Mouse (Mus musculus) embryonic fibroblast, embryonic 13.5 days (primary cell): ENCODE data around the gene 4930432K21Rik. TPM values are rescaled to one million over a fixed set of nuclear protein-coding genes. Genes with fewer than 3 reads are reported as not detected.

ENCODE experiments used
- H3K27ac ChIP-seq: 2 replicates; pipeline ENCODE4 v1.5.1; 2012; ENCODE audit warnings: low read length, control low read depth, inconsistent platforms; ENCODE audit not compliant: insufficient read depth
- H3K4me1 ChIP-seq: 2 replicates; pipeline ENCODE4 v1.6.1; 2011; ENCODE audit warnings: low read length; ENCODE audit not compliant: control insufficient read depth, insufficient read depth
- H3K4me3 ChIP-seq: 2 replicates; pipeline ENCODE4 v1.5.1; 2011; ENCODE audit warnings: mild to moderate bottlenecking, control low read depth, low read length; ENCODE audit not compliant: insufficient read depth
- CTCF ChIP-seq: IDR thresholded peaks from 2 replicates; pipeline ENCODE4 v1.5.1; 2011; ENCODE audit warnings: mild to moderate bottlenecking, control low read depth, low read length, moderate library complexity, borderline replicate concordance; ENCODE audit not compliant: insufficient read depth
- POLR2A ChIP-seq: IDR thresholded peaks from 2 replicates; pipeline ENCODE4 v1.6.1; 2011; ENCODE audit warnings: low read depth, mild to moderate bottlenecking, control low read depth, low read length, moderate library complexity
- polyA plus RNA-seq: library from polyadenylated mRNA; stranded (reverse); fragments of >200 nt; gene quantifications from 2 replicates; pipeline ENCODE4 v1.2.4, GENCODE M21; 2011; ENCODE audit warnings: low read depth; ENCODE audit not compliant: missing spikeins, insufficient read length

The 4930432K21Rik gene
- polyA plus RNA-seq, 1 experiment: 0.95 TPM

DNA sequence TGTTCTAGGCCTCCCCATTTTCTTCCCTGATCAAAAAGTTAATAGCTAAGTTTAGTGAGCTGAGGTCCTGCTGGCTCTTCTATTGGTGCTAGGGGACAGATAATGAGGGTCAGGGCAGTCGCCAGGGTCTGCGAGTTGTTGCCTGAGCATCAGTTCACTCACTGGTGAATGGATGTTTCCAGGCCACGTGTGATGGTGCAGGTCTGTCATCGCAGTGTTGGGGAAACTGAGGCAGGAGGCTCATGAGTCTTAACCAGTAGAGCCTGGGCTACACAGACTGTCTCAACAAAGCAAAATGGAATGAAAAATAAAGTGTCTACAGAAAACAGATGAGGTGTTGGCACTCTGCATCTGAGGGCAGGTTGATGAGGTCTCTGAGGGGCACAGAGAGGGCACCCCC lies 51.0 kb downstream of the 4930432K21Rik start:
- Histone ChIP-seq H3K4me1 (peaks cover 5% of the 10 kb centered on the region), H3K27ac (peak overlapping the region; percentile 79), H3K4me3 (no peak overlapping the region)
- no peak for TF ChIP-seq CTCF
- no peak for TF ChIP-seq POLR2A

DNA sequence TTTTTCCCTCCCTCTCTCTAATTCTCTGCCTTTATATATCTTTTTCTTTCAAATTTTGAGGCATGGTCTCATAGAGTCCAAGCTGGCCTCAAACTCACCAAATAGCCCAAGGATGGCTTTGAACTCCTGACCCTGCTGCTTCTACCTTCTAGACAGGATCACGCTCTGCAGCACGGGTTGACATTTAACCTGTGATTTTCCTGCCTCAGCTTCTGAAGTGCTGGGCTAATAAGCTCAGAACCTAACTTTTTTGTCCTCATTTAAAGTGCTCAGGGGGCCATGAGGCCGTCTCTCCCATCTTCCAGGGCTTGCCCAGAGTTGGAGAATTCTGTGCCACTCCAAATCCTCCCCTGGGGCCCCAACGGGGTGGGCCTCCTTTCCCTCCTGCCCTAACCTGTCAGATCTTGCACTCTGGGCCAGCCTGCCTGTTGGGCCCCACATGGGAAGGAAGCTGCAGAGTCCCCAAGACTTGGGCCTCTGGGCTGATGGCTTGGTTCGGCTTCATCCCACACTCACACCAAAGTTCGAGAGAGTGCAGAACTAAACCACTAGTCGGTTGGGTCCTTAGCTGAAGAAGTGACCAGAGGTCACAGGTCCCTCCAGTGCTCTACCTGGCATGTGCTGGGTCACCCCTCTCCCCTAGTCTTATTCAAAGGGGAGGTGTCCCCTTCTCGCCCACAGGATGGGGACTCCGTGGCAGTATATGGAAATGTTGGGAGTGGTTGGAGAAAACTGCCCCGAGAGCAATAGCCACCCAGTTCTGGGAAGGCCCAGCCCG lies 51.7 kb downstream of the 4930432K21Rik start:
- Histone ChIP-seq H3K4me1 (peaks cover 5% of the 10 kb centered on the region), H3K4me3 (no peak overlapping the region), H3K27ac (peak overlapping the region; percentile 79)
- TF ChIP-seq CTCF (no peak), POLR2A (no peak)

DNA sequence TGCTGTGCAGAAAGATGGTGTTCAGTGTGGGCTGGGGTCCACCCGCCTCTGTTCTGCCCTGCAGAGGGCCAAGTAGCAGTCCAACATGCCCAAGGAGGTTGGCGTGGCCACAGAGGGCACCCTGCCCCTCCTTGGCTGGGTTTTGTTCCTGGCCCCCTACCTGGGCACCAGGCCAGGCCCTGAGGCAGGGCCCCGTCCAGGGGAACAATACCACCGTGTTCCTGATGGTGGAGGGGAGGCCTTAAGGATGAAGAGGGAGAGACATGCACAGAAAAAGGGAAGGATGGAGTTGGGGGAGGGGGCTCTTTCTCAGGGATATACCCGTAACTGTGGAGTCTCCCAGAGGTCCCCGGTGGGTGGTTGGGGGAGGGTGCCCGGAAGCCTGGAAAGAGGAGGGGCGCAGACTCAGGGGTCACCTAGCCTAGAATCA lies 52.3 kb downstream of the 4930432K21Rik start:
- Histone ChIP-seq H3K4me3 (no peak overlapping the region), H3K4me1 (peaks cover 5% of the 10 kb centered on the region), H3K27ac (peak overlapping the region; percentile 54)
- no peak for TF ChIP-seq CTCF
- no peak for TF ChIP-seq POLR2A

DNA sequence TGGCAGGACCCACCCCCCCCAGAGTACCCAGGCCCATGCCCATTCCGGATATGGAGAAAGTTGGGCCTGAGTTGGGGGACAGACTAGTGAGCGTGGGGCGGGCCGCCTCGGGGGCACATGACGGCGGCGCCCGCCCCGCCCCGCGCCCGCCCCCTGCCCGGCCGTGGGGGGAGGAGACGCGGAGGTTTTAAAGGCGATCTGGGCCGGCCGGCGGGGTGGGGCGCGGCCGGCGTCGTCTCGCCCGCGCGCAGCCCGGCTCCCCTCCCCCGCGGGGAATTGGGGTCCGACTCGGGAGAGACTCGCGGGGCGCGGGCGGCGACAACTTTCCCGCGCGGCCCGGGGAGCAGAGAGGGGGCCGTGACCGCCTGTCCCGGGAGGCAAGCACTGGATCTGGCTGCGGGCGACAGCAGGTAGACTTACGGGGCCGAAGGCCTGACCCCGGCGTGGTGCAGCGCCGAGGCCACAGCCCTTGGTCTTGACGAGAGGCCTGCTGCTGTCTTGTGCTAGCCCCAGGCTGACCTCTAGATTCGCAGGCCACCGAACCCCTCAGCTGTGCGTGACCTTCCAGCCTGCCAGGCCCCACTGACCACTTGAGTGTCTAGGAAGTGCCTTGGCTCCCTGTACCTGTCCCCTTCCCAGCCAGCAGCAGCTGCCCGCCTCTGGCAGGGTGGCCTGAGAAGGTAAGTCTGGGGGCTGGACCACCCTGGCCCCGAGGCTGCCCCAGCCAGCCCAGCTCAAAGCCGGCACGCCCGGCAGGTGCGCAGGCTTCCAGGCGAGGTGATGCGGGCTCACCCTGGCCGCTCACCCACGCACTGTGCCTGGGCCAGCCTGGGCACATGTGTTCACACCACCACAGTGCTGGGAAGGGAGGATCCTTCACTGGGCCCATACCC lies 53.1 kb downstream of the 4930432K21Rik start:
- H3K27ac ChIP-seq: peak overlapping the region; percentile 96
- H3K4me1 ChIP-seq: peaks cover 5% of the 10 kb centered on the region
- peak; percentile 84 for TF ChIP-seq POLR2A
- no peak for TF ChIP-seq CTCF
- H3K4me3 ChIP-seq: peak overlapping the region; percentile 79

DNA sequence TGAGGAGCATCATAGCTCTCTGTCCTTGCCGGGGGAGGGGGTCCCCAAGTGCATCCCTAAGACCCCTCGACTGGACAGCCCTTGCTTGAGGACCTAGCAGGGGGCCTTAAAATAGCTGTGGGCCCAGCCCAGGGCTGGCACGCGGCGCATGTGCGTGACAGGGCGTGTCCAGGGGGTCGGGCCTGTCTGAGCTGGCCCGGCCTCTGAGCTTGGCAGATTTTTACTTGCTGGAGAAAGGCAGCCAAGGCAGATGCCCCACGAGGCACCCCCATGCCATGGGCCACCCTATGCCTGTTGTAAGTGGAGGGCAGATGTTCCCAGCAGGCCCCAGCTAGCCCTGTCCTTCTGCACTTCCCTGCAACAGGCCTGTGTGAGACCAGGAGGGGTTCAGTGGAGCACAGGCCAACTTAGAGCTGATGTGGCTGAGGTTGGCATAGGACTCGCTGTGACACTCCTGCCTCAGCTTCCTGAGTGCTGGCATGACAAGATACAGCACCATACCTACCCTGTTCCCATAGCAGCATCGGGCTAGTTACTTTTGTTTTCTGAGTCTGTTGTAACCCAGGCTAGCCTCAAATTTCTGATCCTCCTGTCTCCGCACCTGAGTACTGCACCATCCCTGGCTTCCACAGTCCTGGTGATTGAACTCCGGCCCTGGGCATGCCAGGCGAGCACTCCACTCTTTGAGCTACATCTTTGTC lies 53.9 kb downstream of the 4930432K21Rik start:
- peaks cover 5% of the 10 kb centered on the region for H3K4me1 ChIP-seq
- TF ChIP-seq CTCF (no peak), POLR2A (peak; percentile 79)
- H3K27ac ChIP-seq: peak overlapping the region; percentile 96
- H3K4me3 ChIP-seq: peak overlapping the region; percentile 79

DNA sequence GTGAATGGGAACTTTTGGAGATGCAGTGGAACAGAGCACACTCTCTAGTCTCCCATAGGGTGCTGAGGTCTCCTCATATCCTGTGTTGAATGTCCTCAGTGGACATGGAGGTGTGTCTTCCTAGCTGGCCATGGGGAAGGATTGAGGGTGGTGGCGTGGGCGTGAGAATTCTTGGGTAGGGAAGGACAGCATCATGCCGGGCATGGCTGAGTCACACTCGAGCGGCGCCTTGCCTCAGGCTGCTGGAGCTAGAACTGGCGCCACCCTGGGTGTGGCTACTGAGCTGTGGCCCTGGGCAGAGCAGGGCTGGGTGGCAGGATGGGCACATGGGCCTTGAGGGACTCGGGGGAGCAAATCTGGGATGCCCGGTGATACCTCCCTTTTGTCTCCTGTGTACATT lies 54.6 kb downstream of the 4930432K21Rik start:
- Histone ChIP-seq H3K4me1 (peaks cover 5% of the 10 kb centered on the region), H3K27ac (peak overlapping the region; percentile 96), H3K4me3 (peak overlapping the region; percentile 79)
- peak; percentile 76 for TF ChIP-seq POLR2A
- no peak for TF ChIP-seq CTCF

DNA sequence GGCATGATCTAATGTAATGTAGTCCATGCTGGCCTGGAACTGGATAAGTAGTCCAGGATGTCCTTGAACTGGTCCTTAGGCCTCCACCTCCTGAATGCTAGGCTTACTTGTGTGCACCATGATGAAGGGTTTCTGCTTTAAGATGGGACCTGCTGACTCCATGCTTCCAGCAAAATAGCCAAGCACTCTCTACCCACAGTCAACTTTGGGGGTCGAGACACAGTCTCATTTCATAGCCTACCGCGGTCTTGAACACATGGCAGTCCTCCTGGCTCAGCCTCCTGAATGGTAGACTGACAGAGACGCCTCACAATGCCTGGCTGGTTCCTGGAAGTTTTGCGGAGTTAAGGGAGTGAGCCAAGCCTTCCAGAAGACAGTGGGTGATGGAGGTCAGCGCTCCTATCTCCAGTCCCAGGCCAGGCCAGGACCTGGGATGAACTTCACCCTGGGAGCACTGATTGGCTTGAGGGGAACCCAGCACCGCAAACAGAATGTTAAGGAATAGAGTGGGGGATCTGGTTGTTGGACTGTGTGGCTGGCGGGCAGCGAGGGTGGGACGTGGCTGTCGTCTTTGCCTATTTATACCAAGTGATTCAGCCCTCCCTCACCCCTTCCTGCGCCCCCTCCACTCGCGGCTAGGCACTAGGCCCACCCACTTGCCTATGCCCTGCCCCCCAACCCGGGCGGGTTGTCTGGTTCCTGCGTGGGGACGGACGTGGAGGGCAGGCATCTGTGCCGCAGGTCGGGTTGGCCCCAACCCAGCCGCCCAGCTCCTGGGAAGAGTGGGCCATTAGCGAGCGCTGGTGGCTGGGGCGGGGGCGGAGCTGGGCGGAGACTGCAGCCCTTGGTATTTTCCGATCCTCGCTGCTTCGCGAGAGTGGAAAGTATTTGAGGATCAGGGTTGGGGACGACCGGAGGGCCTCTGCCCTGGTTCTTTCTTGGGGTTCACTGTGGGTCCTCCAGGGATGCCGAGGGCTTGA lies 55.4 kb downstream of the 4930432K21Rik start:
- TF ChIP-seq POLR2A (peak; percentile 85), CTCF (no peak)
- peak overlapping the region; percentile 79 for H3K4me3 ChIP-seq
- peaks cover 5% of the 10 kb centered on the region for H3K4me1 ChIP-seq
- H3K27ac ChIP-seq: peak overlapping the region; percentile 96

DNA sequence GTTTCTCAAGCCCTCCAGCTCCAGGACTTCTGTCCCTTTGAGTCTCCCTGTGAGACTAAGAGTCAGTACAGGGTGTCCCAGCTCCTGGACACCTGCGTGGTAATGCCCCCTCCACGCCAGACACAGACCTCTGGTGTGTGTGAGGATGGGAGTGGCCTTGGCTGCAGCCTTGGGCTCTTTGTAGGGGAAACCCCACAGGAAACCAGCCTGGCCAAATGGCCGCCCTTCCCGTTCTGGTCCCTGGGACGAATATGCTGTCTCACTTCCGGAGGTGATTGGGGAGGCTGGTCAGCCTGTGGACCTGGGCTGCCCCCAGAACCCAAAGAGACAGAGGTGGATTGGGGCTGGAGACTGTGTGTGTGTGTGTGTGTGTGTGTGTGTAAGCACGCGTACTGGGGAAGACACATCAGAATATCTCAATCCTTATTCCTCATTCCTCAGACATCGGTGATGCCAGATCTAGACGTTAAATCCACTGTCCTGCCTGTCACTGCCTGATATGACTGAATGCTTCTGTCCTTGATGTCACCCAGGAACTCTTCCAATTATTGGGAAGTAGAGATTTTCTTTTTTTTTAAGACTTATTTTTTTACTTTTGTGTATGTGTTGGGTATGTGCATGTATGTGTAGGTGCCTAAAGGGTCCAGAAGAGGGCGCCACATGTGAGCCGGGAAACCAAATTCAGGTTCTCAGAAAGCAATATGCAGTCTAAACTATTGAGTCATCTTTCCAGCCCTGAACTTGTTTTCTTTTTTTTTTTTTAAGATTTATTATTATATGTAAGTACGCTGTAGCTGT lies 56.3 kb downstream of the 4930432K21Rik start:
- H3K4me1 ChIP-seq: no peaks in the 10 kb centered on the region; the same call in 1 of the 2 replicates
- peak overlapping the region; percentile 79 for H3K4me3 ChIP-seq
- peak overlapping the region; percentile 96 for H3K27ac ChIP-seq
- TF ChIP-seq CTCF: no peak
- peak; percentile 9 for TF ChIP-seq POLR2A
